ENCODE assay signal across 20 mouse cellular contexts in genomic region chr17:23552896-23553633, GRCm38 (mm10). TPM values are rescaled to one million over a fixed set of nuclear protein-coding genes. Genes with fewer than 3 reads are reported as not detected.
"Had no signal": no experiment of that assay in that cellular context is flagged by ENCODE, and none has a peak within 500 bp of the region (broad histone marks: within the 10 kb centered on the region; RNA-seq: fewer than 3 reads in every experiment).

No protein-coding gene starts in this region.

- H3K9me3 ChIP-seq: kidney, embryonic 15.5 days; limb, embryonic 15.5 days; megakaryocyte, embryonic 14.5 days; midbrain, embryonic 13.5 days had no signal

- H3K27ac ChIP-seq: kidney, embryonic 15.5 days; limb, embryonic 15.5 days; macrophage; midbrain, embryonic 13.5 days had no signal

- DNase-seq: kidney, adult 2 months; kidney, postnatal 14 days; layer of hippocampus, postnatal 36 days; lung, embryonic 14.5 days; lung, postnatal 10 days; right cerebral cortex, adult 18-20 months; right cerebral cortex, postnatal 25 days; thymus, postnatal 36 days had no signal

- H3K4me3 ChIP-seq: kidney, embryonic 15.5 days; limb, embryonic 15.5 days; midbrain, embryonic 13.5 days had no signal

- ATAC-seq: midbrain, embryonic 13.5 days had no signal

- H3K9ac ChIP-seq: kidney, embryonic 15.5 days; limb, embryonic 15.5 days; lung, embryonic 14.5 days; midbrain, embryonic 13.5 days had no signal

- H3K27me3 ChIP-seq: kidney, embryonic 15.5 days; limb, embryonic 15.5 days; midbrain, embryonic 13.5 days had no signal

- H3K4me2 ChIP-seq: kidney, embryonic 15.5 days; limb, embryonic 15.5 days; lung, embryonic 14.5 days; midbrain, embryonic 13.5 days had no signal

RNA-seq across cellular contexts. Expression of gene Zscan10, which starts 47.6 kb away (rescaled TPM):
- total RNA-seq: layer of hippocampus, postnatal 36 days; left cerebral cortex, adult 8-10 months; left cerebral cortex, postnatal 25 days; midbrain, postnatal 0 days had no signal
- polyA plus RNA-seq: kidney, adult 2 months; kidney, embryonic 15.5 days; large intestine, adult 2 months; macrophage; midbrain, embryonic 13.5 days; midbrain, postnatal 0 days; neural tube, embryonic 14.5 days; small intestine, adult 2 months; stomach, embryonic 16.5 days had no signal
